Mouse (Mus musculus) cortical plate, adult 2 months (tissue): ENCODE data around the gene Slc4a2. TPM values are rescaled to one million over a fixed set of nuclear protein-coding genes. Genes with fewer than 3 reads are reported as not detected.

Experiments used
- H3K27ac ChIP-seq: fragments of 200-500 bp; 2 replicates; pipeline ENCODE4 v1.5.1; 2012; ENCODE audit warnings: low read length, control low read depth, inconsistent platforms; ENCODE audit not compliant: insufficient read depth
- H3K4me1 ChIP-seq: fragments of 200-500 bp; 2 replicates; pipeline ENCODE4 v1.6.1; 2011; ENCODE audit warnings: low read length; ENCODE audit not compliant: control insufficient read depth, insufficient read depth
- H3K4me3 ChIP-seq: fragments of 200-500 bp; 2 replicates; pipeline ENCODE4 v1.5.1; 2011; ENCODE audit warnings: mild to moderate bottlenecking, low read length, control low read depth; ENCODE audit not compliant: insufficient read depth
- CTCF ChIP-seq: fragments of 200-500 bp; IDR thresholded peaks from 2 replicates; pipeline ENCODE4 v1.5.1; 2011; ENCODE audit warnings: mild to moderate bottlenecking, control low read depth, low read length; ENCODE audit not compliant: insufficient read depth; ENCODE audit errors: extremely low read depth
- POLR2A ChIP-seq: fragments of 200-500 bp; IDR thresholded peaks from 2 replicates; pipeline ENCODE4 v1.6.1; 2011; ENCODE audit warnings: mild to moderate bottlenecking, low read length, control low read depth; ENCODE audit not compliant: insufficient read depth; ENCODE audit errors: extremely low read depth
- polyA plus RNA-seq: library from polyadenylated mRNA; depleted of rRNA; stranded (reverse); fragments of >200 nt; gene quantifications from 2 replicates; pipeline ENCODE4 v1.2.3, GENCODE M21; 2012

Slc4a2 gene
- polyA plus RNA-seq, 1 experiment, result 39.9 TPM

GRCm38 (mm10) chr5:24425421-24426036, 1.9 kb downstream of the Slc4a2 start:
- 0 out of 2 replicates have a peak, but pooled peaks cover 1% of the 10 kb centered on the region for H3K4me1 ChIP-seq
- H3K27ac ChIP-seq, result no peak overlapping the region
- TF ChIP-seq POLR2A (no peak), CTCF (no peak)
- H3K4me3 ChIP-seq, result peak overlapping the region; percentile 83

GRCm38 (mm10) chr5:24426037-24426432, 2.4 kb downstream of the Slc4a2 start:
- H3K27ac ChIP-seq, result no peak overlapping the region
- peak overlapping the region; percentile 83; the same call in 1 of the 2 replicates for H3K4me3 ChIP-seq
- 0 out of 2 replicates have a peak, but pooled peaks cover 1% of the 10 kb centered on the region for H3K4me1 ChIP-seq
- TF ChIP-seq POLR2A (no peak), CTCF (no peak)

- no peak overlapping the region for H3K27ac ChIP-seq
- no peak overlapping the region for H3K4me3 ChIP-seq
- TF ChIP-seq POLR2A (no peak), CTCF (no peak)
- 0 out of 2 replicates have a peak, but pooled peaks cover 1% of the 10 kb centered on the region for H3K4me1 ChIP-seq
Measured at GRCm38 (mm10) chr5:24426556-24427284, 3.1 kb downstream of the Slc4a2 start.

GRCm38 (mm10) chr5:24427285-24427633, 3.6 kb downstream of the Slc4a2 start:
- 0 out of 2 replicates have a peak, but pooled peaks cover 1% of the 10 kb centered on the region for H3K4me1 ChIP-seq
- no peak for TF ChIP-seq CTCF
- TF ChIP-seq POLR2A, result no peak
- no peak overlapping the region for H3K4me3 ChIP-seq
- no peak overlapping the region for H3K27ac ChIP-seq

- TF ChIP-seq POLR2A, result no peak
- no peak for TF ChIP-seq CTCF
- Histone ChIP-seq H3K4me1 (0 out of 2 replicates have a peak, but pooled peaks cover 1% of the 10 kb centered on the region), H3K4me3 (no peak overlapping the region), H3K27ac (no peak overlapping the region)
Measured at GRCm38 (mm10) chr5:24427981-24428402, 4.4 kb downstream of the Slc4a2 start.

- Histone ChIP-seq H3K4me3 (no peak overlapping the region), H3K27ac (no peak overlapping the region), H3K4me1 (0 out of 2 replicates have a peak, but pooled peaks cover 1% of the 10 kb centered on the region)
- TF ChIP-seq POLR2A, result no peak
- no peak for TF ChIP-seq CTCF
Measured at GRCm38 (mm10) chr5:24428596-24428995, 5.0 kb downstream of the Slc4a2 start.

GRCm38 (mm10) chr5:24433993-24434392, 10.4 kb downstream of the Slc4a2 start:
- Histone ChIP-seq H3K4me1 (no peaks in the 10 kb centered on the region), H3K27ac (no peak overlapping the region), H3K4me3 (no peak overlapping the region)
- TF ChIP-seq POLR2A (no peak), CTCF (no peak)

- Histone ChIP-seq H3K4me3 (no peak overlapping the region), H3K4me1 (peaks cover 3% of the 10 kb centered on the region; the same call in 1 of the 2 replicates), H3K27ac (no peak overlapping the region)
- TF ChIP-seq CTCF (no peak), POLR2A (no peak)
Measured at GRCm38 (mm10) chr5:24441187-24441586, 17.6 kb downstream of the Slc4a2 start.

GRCm38 (mm10) chr5:24442029-24442428, 18.4 kb downstream of the Slc4a2 start:
- Histone ChIP-seq H3K4me3 (no peak overlapping the region), H3K27ac (no peak overlapping the region), H3K4me1 (peaks cover 3% of the 10 kb centered on the region; the same call in 1 of the 2 replicates)
- no peak for TF ChIP-seq CTCF
- no peak for TF ChIP-seq POLR2A
